Mouse (Mus musculus): Measurements from ENCODE around the gene Marc2.
A peak's percentile ranks its signal among the peaks of the same experiment; 100 is the strongest.

The Marc2 gene

DNA sequence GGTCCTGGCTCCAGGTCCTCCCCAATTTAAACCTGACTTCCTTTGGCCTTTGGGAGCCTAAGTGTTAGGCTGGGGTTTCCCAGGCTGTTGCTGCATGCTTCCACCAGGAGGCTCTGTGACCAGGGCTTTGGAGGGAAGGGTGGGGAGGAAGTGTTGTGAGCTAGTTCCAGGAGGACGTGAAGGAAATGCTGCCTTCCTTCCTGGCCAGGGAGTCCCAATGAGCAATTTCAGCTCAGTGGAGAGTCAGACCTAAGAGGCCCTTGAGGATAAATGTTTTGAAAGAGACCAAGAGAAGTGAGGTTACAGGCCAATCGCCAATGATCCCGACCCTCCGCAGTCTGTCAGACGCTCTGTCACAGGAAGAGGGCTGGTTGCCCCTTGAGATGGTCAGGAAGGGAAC is 7.1 kb upstream of the Marc2 start:
- DNase-seq: peak; percentile 53

DNA sequence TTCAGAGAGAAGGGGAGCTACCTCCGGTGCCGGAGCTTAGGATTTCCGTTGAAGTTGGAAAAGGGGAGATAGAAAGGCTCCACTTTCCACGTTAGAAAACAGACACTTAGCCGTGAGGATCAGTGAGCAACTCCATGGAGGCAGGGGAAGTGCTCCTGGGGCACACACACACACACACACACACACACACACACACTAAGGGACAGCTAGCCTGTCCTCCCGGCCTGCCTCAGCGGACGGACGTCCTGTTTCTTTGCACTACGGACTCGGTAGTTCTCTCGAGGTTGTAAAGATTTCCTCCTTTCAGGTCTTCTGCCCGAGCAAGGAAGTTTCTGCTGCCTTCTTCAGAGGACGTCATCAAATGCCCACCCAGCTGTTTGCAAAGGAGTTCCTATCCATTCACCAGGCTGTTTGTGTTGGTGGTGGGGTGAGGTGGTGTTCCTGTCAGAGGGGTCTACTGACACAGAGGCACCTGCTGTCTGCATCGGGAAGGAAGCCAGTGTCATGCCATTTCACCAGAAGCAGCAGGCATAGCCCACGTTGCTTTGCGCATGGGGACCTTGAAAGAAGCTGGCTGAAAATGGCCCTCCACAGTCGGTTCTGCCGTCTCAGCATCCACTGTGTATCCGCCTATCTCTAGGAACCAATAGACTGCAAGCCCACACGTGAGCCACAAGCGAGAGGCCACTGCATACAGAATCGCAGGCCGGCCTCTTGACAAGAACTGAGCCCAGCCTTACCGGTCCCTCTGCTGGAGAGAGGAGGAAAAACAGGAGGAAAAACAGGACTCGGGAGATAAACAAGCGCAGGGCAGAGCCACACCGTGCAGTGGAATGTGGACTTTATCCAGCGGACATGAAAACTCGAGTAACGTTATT is 5.7 kb upstream of the Marc2 start:
- peak; percentile 86 for DNase-seq

DNA sequence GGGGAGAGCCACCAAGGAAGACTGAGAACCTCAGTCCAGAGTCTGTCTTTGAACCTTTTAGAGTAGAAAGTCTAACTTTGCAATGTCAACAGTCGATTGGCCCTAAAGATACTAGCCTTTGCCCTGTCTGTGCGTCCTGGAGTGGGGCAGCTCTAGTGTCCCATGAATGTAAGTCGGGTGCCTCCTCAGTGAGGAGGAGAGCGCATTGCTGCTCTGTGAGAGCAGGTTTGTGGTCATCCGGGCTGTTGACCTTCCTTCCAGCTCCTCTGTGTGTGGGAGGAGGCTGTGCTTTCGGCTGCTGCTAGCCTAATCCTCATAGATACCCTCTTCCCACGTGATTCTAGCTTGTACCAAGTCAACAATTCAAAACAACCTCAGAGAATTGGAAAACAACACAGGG is 4.9 kb upstream of the Marc2 start:
- no peak for DNase-seq

DNA sequence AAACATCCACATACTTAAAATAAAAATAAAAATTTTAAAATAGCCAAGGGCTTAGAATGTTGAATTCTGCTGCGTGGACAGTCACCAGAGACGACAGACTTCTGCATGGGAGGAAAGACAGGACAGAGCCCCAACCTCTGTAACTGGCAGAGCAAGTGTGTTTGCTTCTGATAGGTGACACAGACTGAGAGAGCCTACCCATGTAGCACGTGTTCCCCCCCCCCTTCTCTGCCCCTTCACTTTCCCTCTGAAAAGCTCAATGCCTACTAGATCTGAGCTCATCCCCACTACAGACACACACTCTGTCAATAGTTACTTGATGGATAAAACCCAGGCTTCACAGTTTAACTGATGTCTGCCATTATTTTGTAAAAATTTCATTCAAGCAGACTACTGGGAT is 722 bp upstream of the Marc2 start:
- DNase-seq: no peak

DNA sequence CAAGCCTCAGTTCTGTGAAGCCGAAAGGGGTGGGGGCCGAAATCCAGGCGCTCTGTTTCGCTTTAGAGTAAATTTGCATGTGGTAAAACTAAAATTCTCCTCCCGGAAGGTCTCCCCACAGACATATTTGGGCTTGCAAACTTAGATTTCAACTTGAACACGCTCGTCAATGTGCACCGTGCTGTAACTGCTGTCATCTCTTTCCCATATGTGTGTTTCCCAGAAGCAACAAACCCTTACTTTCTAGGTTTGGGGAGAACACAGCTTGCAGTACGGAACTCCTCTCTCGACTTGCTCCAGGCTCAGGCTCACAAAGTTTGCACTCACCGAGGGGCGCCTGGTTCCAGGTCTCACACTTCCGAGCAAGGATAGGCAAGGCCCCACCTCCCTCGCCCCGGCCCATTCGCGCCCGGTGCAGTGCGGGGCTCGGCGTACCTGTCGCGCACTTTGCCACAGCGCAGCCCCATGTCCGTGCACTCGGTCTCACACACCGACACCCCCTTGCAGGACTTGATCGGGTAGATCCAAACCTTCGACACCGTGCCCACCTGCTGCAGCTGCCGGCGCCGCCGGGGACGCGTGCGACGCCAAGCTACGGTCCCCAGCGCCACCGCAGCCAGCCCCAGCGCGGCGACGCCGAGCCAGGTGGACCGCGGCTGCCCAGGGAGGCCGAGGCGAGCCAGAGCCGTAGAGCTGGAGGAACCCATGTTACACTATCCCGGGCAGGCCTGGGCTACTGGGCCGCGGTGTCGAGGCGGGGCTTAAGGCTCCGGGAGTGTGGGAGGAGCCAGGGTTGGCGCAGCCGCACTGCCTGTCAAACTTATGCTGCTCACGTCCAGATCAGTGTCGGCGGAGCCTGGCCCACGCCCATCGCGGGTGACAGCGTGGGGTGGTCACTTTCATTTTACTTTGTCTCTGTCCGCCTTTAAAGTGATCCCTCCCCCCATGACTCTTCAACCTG is 860 bp downstream of the Marc2 start:
- peak; percentile 82 for DNase-seq

DNA sequence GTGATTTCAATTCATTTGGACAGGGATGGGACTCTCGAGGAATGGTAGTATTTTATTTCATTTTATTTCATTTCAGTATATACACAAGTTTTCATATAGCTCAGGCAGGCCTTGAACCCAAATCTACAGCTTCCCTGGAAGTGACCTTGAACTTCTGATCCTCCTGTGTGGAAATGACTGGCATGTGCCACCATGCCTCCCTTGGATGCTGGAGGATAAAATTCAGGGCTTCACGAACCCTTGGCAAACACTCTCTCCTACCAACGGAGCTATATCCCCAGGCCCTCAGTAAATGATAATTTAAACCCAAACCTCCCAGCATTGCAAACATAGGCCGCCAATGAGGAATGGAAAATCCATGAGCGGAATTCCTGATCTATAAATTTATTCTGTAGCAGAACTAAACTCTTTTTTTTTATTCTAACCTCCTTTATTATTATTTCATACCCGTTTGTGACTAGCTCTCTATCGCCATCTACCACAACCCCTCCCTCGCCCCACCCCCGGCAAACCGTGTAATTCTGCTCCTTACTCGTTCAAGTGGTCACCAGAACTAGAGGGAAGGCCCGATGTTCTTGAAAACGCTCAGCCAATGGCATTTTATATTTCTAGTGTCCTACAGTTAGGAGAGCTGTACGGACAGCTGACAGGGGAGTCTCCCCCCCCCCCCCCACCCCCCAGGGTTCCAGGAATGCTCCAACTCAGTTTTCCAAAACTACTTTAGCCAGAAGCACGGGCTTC is 1.8 kb downstream of the Marc2 start:
- DNase-seq: no peak

DNA sequence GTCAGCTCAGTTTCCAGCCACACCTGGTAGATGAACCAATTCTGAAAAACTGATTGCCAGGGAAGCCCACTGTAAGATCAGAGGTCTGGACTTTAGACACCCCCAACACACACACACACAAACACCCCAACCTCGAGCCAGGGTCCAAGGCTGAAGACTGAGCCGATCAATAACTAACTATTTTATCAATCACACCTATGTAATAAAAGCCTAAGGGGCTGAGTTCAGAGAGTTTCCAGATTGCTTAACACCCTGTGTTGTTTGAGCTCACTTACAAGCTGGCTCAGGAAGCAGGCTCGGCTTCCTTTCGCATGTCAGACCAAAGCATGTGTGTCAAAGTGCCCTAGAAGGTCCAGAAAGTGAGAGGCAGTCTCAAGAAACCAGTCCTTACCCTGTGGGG is 8.6 kb downstream of the Marc2 start:
- DNase-seq: no peak

DNA sequence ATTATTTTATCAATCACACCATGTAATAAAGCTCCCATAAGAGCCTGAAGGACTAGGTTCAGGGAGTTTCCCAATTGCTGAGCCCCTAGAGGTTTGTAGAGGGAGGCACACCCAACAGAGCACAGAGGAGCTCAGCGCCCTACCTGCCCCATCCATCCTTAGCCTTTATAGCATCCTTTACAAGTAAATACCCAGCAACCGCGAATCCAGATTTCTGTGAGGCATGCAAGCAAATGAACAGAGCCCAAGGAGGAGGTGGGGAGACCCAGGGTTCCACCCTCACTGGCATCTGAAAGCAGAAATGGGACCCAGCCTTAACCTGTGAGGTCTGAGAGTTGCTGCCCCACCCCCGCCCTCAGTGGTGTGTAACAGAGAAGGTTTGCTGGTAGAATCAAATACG is 9.9 kb downstream of the Marc2 start:
- DNase-seq: no peak

DNA sequence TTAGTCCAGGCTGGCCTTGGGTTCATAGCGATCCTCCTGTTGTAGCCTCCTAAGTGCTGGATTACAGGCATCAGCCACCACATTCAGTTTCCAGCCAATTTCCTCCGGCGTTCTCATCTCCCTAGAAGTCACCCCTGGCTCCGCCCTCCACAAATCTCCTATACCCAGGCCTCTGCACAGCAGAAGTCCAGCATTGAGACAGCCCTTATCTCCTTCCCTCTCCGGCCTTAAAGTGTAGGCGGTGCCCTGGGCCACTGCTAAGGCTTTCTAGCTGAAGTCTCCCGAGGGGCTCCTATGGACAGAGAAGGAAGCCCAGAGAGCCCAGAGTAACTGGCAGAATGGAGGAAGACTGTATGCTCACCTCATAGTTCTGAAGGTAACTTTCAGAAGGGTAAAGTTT is 12.8 kb downstream of the Marc2 start:
- no peak for DNase-seq

DNA sequence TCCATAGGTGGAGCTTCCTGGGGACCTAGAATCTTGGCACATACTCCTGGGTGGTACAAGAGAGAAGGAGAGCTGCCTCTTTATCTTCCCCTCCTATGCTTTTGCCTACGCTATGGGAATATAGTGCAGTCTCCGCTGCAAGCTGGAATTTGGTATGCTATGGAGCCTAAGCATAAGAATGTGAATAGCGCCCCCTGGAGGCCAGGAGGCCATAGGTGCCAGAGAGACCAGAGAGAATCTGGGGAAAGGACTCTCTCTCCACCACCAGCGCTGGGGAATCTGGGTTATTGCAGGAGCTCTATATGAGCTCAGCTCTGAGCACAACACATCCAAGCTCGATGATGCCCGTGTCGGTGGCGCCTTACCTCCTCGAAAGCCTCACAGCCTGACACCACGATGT is 14.0 kb downstream of the Marc2 start:
- DNase-seq: no peak

DNA sequence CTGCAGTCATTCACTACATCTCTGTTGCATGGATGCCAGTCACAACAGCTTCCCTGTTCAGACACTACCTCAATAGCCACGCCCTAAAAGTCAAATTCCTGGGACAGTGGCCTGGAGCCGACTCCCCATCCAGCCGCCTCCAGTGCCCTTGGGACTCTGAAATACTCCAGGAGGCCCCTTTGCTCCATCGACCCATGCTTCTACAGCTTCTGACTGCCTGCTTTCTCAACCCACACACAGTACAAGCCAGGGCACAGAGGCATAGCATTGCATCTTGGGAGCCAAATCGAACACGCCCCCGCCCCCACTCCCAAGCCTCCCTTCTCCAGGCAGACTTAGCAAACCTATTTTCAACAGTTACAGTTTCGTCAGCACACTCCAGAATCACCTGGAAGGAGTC is 16.4 kb downstream of the Marc2 start:
- no peak for DNase-seq

DNA sequence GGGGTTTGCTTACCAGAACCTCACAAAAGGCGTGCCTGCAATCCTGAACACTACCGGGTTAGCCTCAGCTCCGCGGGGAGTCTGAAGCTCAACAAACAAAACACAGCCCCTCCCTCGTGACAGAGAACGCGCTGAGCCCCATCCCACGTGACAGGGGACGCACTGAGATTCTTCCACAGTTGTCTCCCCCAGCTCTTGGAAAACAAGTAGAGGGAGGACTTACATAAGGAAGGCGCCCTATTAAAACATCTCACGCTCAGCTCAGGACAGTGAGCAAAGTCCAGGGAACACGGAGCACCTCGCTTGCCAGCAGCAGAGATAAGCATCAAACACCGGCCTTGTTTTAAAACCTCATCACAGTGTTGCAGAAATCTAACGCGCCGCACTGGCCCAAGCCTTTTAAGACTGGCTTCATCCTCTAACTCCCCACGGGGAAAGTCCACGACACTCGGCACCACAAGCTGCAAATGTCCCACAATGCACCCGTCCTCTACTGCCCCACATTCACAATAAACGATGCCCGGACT is 19.0 kb downstream of the Marc2 start:
- DNase-seq: no peak

DNA sequence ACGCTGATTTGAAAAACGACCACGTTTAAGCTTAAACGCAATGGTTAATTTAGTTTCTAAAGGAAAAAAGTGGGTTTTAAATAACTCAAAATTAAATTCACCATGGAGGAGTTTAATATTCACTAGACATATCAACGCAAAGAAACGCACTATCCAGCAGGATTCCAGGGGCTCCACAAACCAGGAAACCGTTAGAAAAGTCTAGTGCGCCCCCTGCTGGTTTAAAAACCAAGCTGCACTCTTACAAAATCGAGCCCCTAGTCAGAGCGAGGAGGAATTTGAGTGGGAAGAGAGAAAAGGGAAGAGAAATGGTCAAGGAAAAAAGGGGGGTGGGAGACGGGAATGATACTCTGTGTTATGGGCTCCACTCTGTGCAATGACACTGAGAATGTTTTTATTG is 21.2 kb downstream of the Marc2 start:
- no peak for DNase-seq

DNA sequence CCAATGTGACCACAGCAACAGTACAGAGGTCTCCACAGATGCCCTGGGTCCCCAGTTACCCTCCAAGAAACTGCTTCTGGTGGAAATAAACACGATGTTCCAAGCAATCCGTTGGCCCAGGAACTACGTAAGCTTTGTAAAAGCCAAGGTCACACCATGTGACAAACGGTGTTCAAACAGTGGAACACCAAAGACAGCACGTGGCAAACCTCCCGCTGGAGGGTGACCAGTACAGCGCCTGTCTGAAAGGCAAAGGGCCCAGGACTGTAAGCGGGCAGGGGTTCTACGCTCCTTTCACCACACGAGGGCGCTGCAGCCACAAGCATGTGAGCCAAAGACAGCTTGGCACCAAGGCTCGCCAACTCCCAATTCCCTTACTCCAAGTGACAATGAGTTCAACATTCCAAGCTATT is 21.8 kb downstream of the Marc2 start:
- DNase-seq: peak; percentile 85

DNA sequence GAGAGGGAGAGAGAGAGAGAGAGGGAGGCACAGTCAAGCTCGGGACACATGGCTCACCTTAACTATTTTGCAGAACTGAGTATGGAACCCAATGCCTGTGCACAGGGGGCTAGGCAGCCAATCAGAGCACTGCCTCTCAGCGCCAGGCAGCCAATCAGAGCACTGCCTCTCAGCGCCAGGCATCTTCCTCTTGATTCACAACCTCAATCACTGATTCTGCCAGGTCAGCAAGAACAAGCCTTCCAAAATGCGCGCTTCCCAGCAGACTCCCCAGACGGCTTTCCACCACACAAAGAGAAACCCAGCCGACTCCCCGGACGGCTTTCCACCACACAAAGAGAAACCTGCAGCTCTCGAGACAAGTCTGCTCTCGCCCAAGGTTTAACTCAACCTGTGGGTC is 23.6 kb downstream of the Marc2 start:
- DNase-seq: no peak

DNA sequence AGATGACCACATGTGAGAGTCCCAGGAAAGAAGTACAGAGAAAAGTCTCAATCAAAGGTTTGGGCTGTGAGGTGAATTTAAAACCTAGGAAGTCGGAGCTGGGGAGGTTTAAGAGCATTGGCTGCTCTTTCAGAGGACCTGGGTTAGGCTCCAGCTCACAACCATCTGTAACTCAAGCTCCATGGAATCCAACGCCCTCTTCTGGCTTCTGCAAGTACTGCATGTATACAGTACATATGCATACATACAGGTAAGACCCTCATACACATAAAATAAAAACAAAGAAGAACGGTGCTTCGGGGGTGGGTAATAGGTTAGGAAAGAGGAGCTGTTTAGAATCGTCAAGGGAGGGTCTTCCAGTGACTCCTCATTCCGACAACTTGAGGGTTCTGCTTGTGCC is 28.5 kb downstream of the Marc2 start:
- no peak for DNase-seq

DNA sequence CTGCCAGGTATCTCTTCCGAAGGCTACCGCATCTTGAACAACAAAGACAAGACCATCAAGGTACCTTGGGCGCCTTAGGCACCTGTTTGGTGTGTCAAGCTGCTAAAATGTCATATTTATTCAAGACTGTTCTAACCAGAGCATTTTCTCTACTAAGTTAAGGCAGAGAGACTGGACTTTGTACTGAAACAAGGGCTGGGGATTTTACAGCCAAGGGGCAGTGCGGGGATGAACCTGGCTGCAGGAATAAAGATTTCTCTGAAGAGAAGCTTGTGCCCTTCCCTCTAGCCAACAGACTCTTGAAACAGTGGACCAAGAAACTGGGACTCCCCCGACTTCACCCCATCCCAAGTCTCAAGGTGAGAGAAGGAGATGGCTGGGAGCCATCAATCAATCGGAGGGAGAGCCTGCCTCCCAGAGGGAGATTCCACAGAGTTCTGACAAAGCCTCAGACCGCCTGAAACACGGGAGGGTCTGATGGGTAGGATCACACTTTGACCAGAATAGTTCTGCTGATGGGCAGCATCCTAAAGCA is 34.5 kb downstream of the Marc2 start:
- DNase-seq: no peak

DNA sequence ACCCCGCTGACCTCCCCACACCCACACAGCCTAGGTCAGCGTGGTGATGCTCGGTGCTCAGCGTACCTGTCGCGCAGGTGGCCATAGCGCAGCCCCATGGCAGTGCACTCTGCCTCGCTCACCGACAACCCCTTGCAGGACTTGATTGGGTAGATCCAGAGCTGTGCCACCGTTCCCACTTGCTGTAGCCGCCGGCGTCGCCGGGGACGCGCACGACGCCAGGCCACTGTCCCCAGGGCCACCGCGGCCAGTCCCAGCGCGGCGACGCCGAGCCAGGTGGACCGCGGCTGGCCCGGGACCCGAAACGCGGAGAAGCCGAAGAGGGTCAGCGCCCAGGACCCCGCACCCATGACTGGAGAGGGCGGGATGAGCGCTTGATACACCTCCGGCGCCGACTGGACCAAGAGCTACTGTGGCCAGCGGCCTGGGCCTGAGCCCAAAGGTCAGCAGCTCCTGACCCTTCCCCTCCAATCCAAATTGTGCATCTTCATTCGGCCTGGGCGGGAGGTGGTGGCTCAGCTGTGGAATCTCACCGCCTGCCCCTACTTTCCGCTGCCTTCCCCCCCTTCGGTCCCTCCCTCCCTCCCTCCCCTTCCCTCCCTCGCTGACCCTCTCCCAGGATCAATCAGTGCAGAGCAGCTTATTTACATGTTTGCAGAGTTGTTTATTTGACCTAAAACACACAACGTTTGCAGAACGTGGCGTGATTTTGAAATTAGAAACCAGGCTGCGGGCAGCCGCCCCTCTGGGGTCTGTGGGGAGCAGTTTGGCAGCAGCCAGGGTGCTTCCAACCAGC is 35.3 kb downstream of the Marc2 start, which contains the start of gene Marc1:
Gene Marc1, minus strand, starts transcription at position 534 of the 796 bp plus-strand sequence.
- no peak for DNase-seq

DNA sequence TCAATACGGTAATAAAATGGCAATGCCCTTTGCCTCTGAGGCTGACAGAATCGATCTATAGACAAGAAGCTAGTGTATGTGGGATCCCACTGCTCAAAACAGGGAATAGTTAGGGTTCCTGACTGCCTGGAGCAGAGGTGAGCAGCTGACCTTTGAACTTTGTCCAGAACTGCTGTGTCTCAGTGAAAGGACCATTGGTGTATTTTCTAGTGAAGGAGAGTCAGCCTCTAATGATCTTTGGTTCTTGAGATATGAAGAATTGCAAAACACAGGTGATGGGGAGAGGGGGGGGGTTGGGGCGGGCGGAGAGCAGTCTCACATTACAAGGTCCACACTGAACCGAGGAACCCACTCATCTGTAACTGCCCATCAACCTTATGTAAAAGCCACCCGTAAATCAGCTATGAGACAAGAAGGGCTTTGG is 36.7 kb downstream of the Marc2 start:
- DNase-seq: no peak

DNA sequence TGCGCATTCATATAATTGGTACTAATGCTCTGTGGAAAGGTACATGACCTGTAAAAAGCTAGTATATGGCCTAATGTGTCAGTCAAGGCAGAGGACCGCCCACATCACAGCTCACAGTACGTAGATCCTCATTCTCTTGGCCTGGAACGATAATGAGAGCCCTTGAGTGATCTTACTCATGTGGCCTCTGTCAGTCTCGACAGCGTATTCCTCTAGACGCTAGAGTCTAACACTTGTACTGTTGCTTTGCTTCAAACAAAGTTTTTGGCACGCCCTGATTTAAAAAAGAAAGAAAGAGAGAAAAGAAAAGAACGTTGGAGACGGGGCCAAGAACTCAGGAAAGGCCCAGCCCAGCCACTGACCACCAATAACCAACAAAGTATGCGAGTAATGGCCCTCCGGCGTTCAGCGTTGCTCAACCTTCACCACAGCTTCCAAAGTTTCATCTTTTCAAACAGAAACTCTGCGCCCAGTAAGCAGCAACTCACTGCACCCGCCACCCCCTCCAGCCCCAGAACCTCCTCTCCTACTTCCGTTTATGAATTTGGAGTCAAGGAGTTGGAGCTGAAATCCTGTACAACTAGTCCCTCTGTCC is 37.7 kb downstream of the Marc2 start:
- no peak for DNase-seq
